Mouse (Mus musculus): ENCODE data around the gene Mtmr10.

DNA sequence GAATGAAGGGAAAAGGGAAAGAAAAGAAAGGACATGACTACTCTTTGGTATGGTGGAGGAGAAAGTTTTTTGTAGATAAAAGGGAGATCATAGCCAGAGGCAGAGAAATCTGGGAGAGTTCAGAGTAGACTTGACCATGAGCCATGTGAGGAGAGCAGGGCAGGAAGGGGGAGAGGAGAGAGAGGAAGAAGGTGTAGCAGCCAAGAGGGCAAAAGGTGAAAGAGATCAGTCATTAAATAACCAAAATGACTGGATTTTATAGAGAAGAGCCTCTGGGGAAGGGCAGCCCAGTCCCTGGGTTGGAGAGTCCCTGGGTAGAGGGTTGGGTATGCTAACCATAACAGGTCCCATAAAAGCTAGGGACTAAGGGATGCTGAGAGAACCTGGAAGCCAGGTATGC is 887 bp upstream of the Mtmr10 start:
- TF ChIP-seq POLR2A (IDR thresholded peaks at IDR 0.05; ENCODE audit: insufficient read depth, low read depth, low read length) = no peak
- no peak for TF ChIP-seq CTCF (IDR thresholded peaks at IDR 0.05)
- TF ChIP-seq EP300 (IDR thresholded peaks at IDR 0.05; ENCODE audit: insufficient read depth, low read depth, low read length) = no peak
